Mouse (Mus musculus) heart, embryonic 14.5 days (tissue): ENCODE measurements around the gene Il1r1. TPM values are rescaled to one million over a fixed set of nuclear protein-coding genes. Genes with fewer than 3 reads are reported as not detected.
"Not testable (repeated sequence)": the region's sequence is repeated elsewhere in the genome, so short reads cannot be mapped to it uniquely, and the experiment has no call there.

ENCODE experiments used
- ATAC-seq: fragments of 200-750 bp; cut with Nextera tagmentation; 2 replicates; pipeline ENCODE4 v1.8.0; 2017; ENCODE audit warnings: low read depth, moderate TSS enrichment; ENCODE audit not compliant: insufficient number of reproducible peaks, insufficient read depth, low FRiP score
- H3K27ac ChIP-seq, 2 experiments: fragments of 200-500 bp in 1 of 2; fragments of 300-500 bp in 1 of 2; sonication (generic) in 1 of 2; replicated peaks in 1 of 2; 2 replicates each; pipeline ENCODE4 v1.5.1; 2012 to 2014; ENCODE audit warnings: low read depth in 2 of 2, low read length in 2 of 2, control low read depth in 1 of 2, mild to moderate bottlenecking in 1 of 2, mixed read lengths in 1 of 2; ENCODE audit not compliant: control insufficient read depth in 1 of 2, insufficient read depth in 1 of 2
- H3K27me3 ChIP-seq: fragments of 300-500 bp; sonication (generic); 2 replicates; pipeline ENCODE4 v1.6.1; 2014; ENCODE audit warnings: mild to moderate bottlenecking, low read length, control low read depth; ENCODE audit not compliant: control insufficient read depth, insufficient read depth
- H3K36me3 ChIP-seq: fragments of 300-500 bp; sonication (generic); 2 replicates; pipeline ENCODE4 v1.6.1; 2014; ENCODE audit warnings: mild to moderate bottlenecking, control low read depth, low read length, mixed read lengths; ENCODE audit not compliant: control insufficient read depth, insufficient read depth
- H3K4me1 ChIP-seq, 2 experiments: fragments of 200-500 bp in 1 of 2; fragments of 300-500 bp in 1 of 2; sonication (generic) in 1 of 2; 2 replicates each; pipeline ENCODE4 v1.6.1; 2012 to 2014; ENCODE audit warnings: low read length in 2 of 2, control low read depth in 1 of 2, mixed read lengths in 1 of 2; ENCODE audit not compliant: control insufficient read depth in 2 of 2, insufficient read depth in 2 of 2
- H3K4me2 ChIP-seq: fragments of 300-500 bp; sonication (generic); 2 replicates; pipeline ENCODE4 v1.6.1; 2014; ENCODE audit warnings: mild to moderate bottlenecking, low read length
- H3K4me3 ChIP-seq, 2 experiments: fragments of 200-500 bp in 1 of 2; fragments of 300-500 bp in 1 of 2; sonication (generic) in 1 of 2; 2 replicates each; pipeline ENCODE4 v1.5.1; 2012 to 2014; ENCODE audit warnings: low read length in 2 of 2, mild to moderate bottlenecking in 2 of 2, control low read depth in 1 of 2, low read depth in 1 of 2, moderate library complexity in 1 of 2; ENCODE audit not compliant: control insufficient read depth in 1 of 2, insufficient read depth in 1 of 2
- H3K9ac ChIP-seq: fragments of 300-500 bp; sonication (generic); 2 replicates; pipeline ENCODE4 v1.6.1; 2014; ENCODE audit warnings: mild to moderate bottlenecking, low read length
- H3K9me3 ChIP-seq: fragments of 300-500 bp; sonication (generic); 2 replicates; pipeline ENCODE4 v1.6.1; 2016; ENCODE audit warnings: low read length, control low read depth; ENCODE audit not compliant: control insufficient read depth
- WGBS: fragments of 180-500 bp; shearing (Covaris S2); extraction: QIAGEN DNeasy Blood & Tissue Kit; methylation state at CpG from one replicate; pipeline ENCODE4 v1.1.7; 2014; 5-methylcytosine and 5-hydroxymethylcytosine counted together
- polyA plus RNA-seq: library from polyadenylated mRNA; unstranded; fragments of >200 nt; fragmentation: Nextera tagmentation; extraction: Ambion mirVana; gene quantifications from 2 replicates; pipeline ENCODE4 v1.2.1, GENCODE M21; 2014

Il1r1 gene
- polyA plus RNA-seq, 1 experiment from 2014 or later, result 8.4 TPM

- Histone ChIP-seq H3K27ac (no peak overlapping the region), H3K4me2 (no peak overlapping the region), H3K9ac (no peak overlapping the region), H3K9me3 (no peaks in the 10 kb centered on the region), H3K4me1 (no peaks in the 10 kb centered on the region), H3K27me3 (no peaks in the 10 kb centered on the region), H3K36me3 (no peaks in the 10 kb centered on the region), H3K4me3 (no peak overlapping the region)
- 90% methylated on average over 2 of the region's 2 CpGs for WGBS
- ATAC-seq, result no peak
Measured at GRCm38 (mm10) chr1:40292231-40292630, 67.4 kb downstream of the Il1r1 start.

GRCm38 (mm10) chr1:40293891-40294290 lies 69.0 kb downstream of the Il1r1 start:
- no peak overlapping the region for H3K9ac ChIP-seq
- peaks cover 3% of the 10 kb centered on the region; the same call in 1 of the 2 replicates for H3K36me3 ChIP-seq
- no peak for ATAC-seq
- H3K4me1 ChIP-seq, result no peaks in the 10 kb centered on the region
- no peak overlapping the region for H3K4me3 ChIP-seq
- H3K27ac ChIP-seq, result no peak overlapping the region
- no peaks in the 10 kb centered on the region for H3K9me3 ChIP-seq
- 88% methylated on average over 7 of the region's 7 CpGs for WGBS
- H3K27me3 ChIP-seq, result no peaks in the 10 kb centered on the region
- H3K4me2 ChIP-seq, result no peak overlapping the region

GRCm38 (mm10) chr1:40294824-40295223 lies 69.9 kb downstream of the Il1r1 start:
- Histone ChIP-seq H3K4me3 (no peak overlapping the region), H3K4me2 (no peak overlapping the region), H3K36me3 (peaks cover 5% of the 10 kb centered on the region; the same call in 1 of the 2 replicates), H3K9me3 (no peaks in the 10 kb centered on the region), H3K9ac (no peak overlapping the region), H3K4me1 (no peaks in the 10 kb centered on the region), H3K27ac (no peak overlapping the region), H3K27me3 (no peaks in the 10 kb centered on the region)
- 76% methylated on average over 9 of the region's 9 CpGs for WGBS
- ATAC-seq, result no peak

- Histone ChIP-seq H3K27me3 (no peaks in the 10 kb centered on the region), H3K4me2 (no peak overlapping the region), H3K36me3 (peaks cover 8% of the 10 kb centered on the region; the same call in 1 of the 2 replicates), H3K27ac (no peak overlapping the region), H3K4me3 (no peak overlapping the region), H3K4me1 (no peaks in the 10 kb centered on the region), H3K9me3 (no peaks in the 10 kb centered on the region), H3K9ac (no peak overlapping the region)
- no peak for ATAC-seq
- 85% methylated on average over 2 of the region's 2 CpGs for WGBS
Measured at GRCm38 (mm10) chr1:40298053-40298452, 73.2 kb downstream of the Il1r1 start.

GRCm38 (mm10) chr1:40303179-40303866 lies 78.4 kb downstream of the Il1r1 start:
- no peak for ATAC-seq
- 54% methylated on average over 7 of the region's 7 CpGs for WGBS
- Histone ChIP-seq H3K4me2 (no peak overlapping the region), H3K4me1 (no peaks in the 10 kb centered on the region), H3K9me3 (no peaks in the 10 kb centered on the region), H3K9ac (no peak overlapping the region), H3K27ac (no peak overlapping the region), H3K36me3 (peaks cover 8% of the 10 kb centered on the region; the same call in 1 of the 2 replicates), H3K4me3 (no peak overlapping the region), H3K27me3 (no peaks in the 10 kb centered on the region)

- WGBS, result 77% methylated on average over 4 of the region's 4 CpGs
- H3K9ac ChIP-seq, H3K27ac ChIP-seq, H3K27me3 ChIP-seq, H3K36me3 ChIP-seq, H3K4me1 ChIP-seq, H3K9me3 ChIP-seq, H3K4me3 ChIP-seq, H3K4me2 ChIP-seq, ATAC-seq: not testable (repeated sequence)
Measured at GRCm38 (mm10) chr1:40304321-40304720, 79.4 kb downstream of the Il1r1 start.

DNA sequence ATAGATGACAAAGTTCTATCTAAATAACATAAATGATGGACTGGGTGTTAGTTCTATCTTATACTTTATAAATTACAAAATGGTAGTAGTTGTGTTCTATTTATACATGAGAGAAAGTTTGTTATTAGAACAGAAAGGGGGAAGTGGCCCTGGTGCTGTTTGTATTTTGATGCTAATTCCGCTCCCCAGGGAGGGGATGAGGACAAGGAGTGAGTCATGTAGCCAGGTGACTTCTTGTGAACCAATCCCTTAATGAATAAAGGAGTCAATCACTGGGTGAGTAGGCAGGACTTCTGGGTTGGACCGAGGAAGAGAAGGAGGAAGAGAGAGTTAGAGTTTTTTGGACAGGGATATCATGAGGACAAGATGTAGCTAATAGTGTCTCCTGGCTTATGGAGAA lies 81.2 kb downstream of the Il1r1 start:
- Histone ChIP-seq H3K9me3 (no peaks in the 10 kb centered on the region), H3K9ac (no peak overlapping the region), H3K27ac (no peak overlapping the region), H3K4me1 (no peaks in the 10 kb centered on the region; a peak in 1 of 4 replicates), H3K27me3 (no peaks in the 10 kb centered on the region), H3K4me2 (no peak overlapping the region), H3K36me3 (no peaks in the 10 kb centered on the region), H3K4me3 (no peak overlapping the region)
- WGBS, result 73% methylated on average over 2 of the region's 2 CpGs
- no peak for ATAC-seq

DNA sequence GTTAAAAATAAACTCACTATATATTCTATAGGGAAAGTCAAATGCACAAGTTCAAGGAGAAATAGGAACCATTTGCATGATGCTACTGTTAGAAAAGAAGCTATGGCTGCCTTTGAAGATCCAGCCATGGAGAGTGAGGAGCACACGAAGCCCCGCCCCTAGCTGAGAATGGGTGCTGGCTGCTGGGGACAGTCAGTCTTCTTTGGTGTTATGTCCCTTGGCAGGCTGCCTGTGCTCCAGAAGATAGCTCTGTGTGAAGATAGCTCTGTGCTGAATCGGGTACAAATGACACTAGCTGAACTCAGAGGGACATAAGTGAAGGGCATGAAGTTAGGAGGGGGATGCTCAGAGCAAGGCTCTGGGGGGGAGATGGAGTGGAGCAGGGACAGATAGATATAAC lies 86.2 kb downstream of the Il1r1 start:
- Histone ChIP-seq H3K27me3 (no peaks in the 10 kb centered on the region), H3K4me1 (no peaks in the 10 kb centered on the region; a peak in 1 of 4 replicates), H3K4me3 (no peak overlapping the region), H3K9ac (no peak overlapping the region), H3K9me3 (no peaks in the 10 kb centered on the region), H3K27ac (no peak overlapping the region), H3K4me2 (no peak overlapping the region), H3K36me3 (peaks cover 9% of the 10 kb centered on the region)
- no peak for ATAC-seq
- WGBS, result 61% methylated on average over 3 of the region's 3 CpGs
